In the genomic region with DNA sequence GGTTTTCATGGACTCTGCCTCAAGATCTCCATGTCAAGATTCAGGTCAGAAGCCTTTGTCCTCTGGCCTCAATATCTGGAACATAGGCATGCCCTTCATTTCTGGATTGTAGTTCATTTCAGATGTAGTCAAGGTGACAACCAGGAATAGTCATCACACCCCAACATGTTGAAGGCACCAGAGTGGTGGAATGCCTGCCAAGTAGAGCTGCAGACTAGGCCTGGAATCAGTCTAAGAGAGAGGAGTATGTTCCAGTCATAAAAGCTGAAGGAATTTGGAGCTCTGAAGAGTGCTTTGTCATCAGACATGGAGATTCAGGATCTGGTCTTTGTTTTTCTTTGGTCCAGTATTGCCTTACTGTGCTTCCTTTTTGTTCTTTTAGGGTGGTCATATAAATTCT, we compare ENCODE assay signal across 11 mouse cellular contexts.
"Had no signal": no experiment of that assay in that cellular context is flagged by ENCODE, and none has a peak within 500 bp of the region (broad histone marks: within the 10 kb centered on the region; RNA-seq: fewer than 3 reads in every experiment).

No protein-coding gene starts in this region.

- ATAC-seq: liver, postnatal 0 days; midbrain, embryonic 13.5 days had no signal

- H3K4me3 ChIP-seq: kidney, embryonic 15.5 days; left cerebral cortex, adult 2 months; limb, embryonic 12.5 days; liver, embryonic 13.5 days; lung, embryonic 15.5 days; midbrain, embryonic 13.5 days had no signal

- H3K27ac ChIP-seq: kidney, embryonic 15.5 days; left cerebral cortex, adult 2 months; limb, embryonic 12.5 days; liver, embryonic 13.5 days; lung, embryonic 15.5 days; midbrain, embryonic 13.5 days had no signal

- H3K4me2 ChIP-seq: kidney, embryonic 15.5 days; limb, embryonic 12.5 days; liver, embryonic 13.5 days; lung, embryonic 15.5 days; midbrain, embryonic 13.5 days had no signal

- H3K36me3 ChIP-seq: kidney, embryonic 15.5 days; limb, embryonic 12.5 days; liver, embryonic 13.5 days; lung, embryonic 15.5 days; midbrain, embryonic 13.5 days had no signal

- H3K4me1 ChIP-seq: kidney, embryonic 15.5 days; limb, embryonic 12.5 days; liver, embryonic 13.5 days; lung, embryonic 15.5 days; midbrain, embryonic 13.5 days had no signal

- H3K9me3 ChIP-seq: kidney, embryonic 15.5 days; limb, embryonic 12.5 days; liver, embryonic 13.5 days; lung, embryonic 15.5 days; midbrain, embryonic 13.5 days had no signal

- H3K27me3 ChIP-seq: kidney, embryonic 15.5 days; limb, embryonic 12.5 days; liver, embryonic 13.5 days; lung, embryonic 15.5 days; midbrain, embryonic 13.5 days had no signal

- DNase-seq: kidney, postnatal 14 days; liver; liver, embryonic 13.5 days; liver, postnatal 0 days; right cerebral cortex, postnatal 14 days; thymus, postnatal 36 days had no signal

- H3K9ac ChIP-seq: kidney, embryonic 15.5 days; limb, embryonic 12.5 days; liver, embryonic 13.5 days; liver, postnatal 0 days; lung, embryonic 15.5 days; midbrain, embryonic 13.5 days had no signal
